Mouse (Mus musculus): ENCODE results near the gene Sgms1.

- no peak for TF ChIP-seq CTCF (IDR thresholded peaks at IDR 0.05; ENCODE audit: extremely low read depth, insufficient read depth, insufficient read length, insufficient replicate concordance)
- TF ChIP-seq POLR2A (IDR thresholded peaks at IDR 0.05; ENCODE audit: low read depth, low read length): no peak
Measured at GRCm38 (mm10) chr19:32362520-32362919, 27.0 kb downstream of the Sgms1 start.
